Mouse (Mus musculus): Measurements from ENCODE around the gene Tent4a. TPM values are rescaled to one million over a fixed set of nuclear protein-coding genes. Genes with fewer than 3 reads are reported as not detected.

Tent4a gene
- polyA plus RNA-seq, 1 experiment from 2014 or later, result 4.9 TPM

DNA sequence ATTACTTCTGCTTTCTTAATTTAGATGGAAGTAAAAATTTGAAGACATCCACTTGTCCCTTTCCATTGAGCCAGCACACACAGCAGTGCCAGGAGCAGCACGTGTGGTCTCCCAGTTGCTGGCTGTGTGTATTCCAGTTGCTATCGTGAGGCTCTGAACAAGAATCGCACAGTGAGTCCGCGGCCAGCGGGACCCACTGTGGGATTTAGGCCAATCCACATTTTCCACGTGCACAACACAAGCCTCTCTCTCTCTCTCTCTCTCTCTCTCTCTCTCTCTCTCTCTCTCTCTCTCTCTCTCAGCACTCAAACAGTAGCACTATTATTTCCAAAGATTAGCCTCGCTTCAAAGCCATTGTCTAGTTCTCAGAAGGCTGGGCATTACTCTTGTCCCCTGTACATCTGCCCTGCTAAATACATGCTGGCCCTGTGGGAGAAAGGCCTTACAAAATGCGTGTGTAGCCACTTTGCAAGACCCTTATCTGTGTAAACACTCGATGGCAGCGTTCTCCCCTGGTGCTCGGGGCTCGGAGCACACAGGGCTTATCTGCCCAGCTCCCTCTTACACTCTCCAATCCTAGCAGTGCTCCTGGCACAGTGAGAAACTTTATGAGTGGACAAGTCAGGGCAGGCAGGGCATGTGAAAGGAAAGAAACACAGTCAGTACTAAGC, 25.0 kb upstream of the Tent4a start:
- H3K4me1 ChIP-seq, result peaks cover 11% of the 10 kb centered on the region
- no peak overlapping the region for H3K27ac ChIP-seq
- no peak for DNase-seq (ENCODE audit: extremely low spot score, low spot score)
- no peak overlapping the region for H3K4me3 ChIP-seq
- WGBS, result 66% methylated on average over 13 of the region's 13 CpGs
- no peaks in the 10 kb centered on the region for H3K27me3 ChIP-seq (ENCODE audit: poor library complexity, severe bottlenecking)
- H3K36me3 ChIP-seq (replicated peaks), result no peaks in the 10 kb centered on the region
- no peaks in the 10 kb centered on the region for H3K9me3 ChIP-seq

- Histone ChIP-seq H3K27me3 (ENCODE audit: poor library complexity, severe bottlenecking) (no peaks in the 10 kb centered on the region), H3K4me1 (peaks cover 11% of the 10 kb centered on the region), H3K36me3 (replicated peaks) (no peaks in the 10 kb centered on the region), H3K27ac (no peak overlapping the region), H3K9me3 (no peaks in the 10 kb centered on the region), H3K4me3 (no peak overlapping the region)
- no peak for DNase-seq (ENCODE audit: extremely low spot score, low spot score)
- WGBS, result 84% methylated on average over 6 of the region's 6 CpGs
Measured at GRCm38 (mm10) chr13:69558098-69558660, 23.8 kb upstream of the Tent4a start.

- H3K9me3 ChIP-seq, result no peaks in the 10 kb centered on the region
- no peaks in the 10 kb centered on the region for H3K36me3 ChIP-seq (replicated peaks)
- peaks cover 11% of the 10 kb centered on the region for H3K4me1 ChIP-seq
- no peak overlapping the region for H3K4me3 ChIP-seq
- no peak for DNase-seq (ENCODE audit: extremely low spot score, low spot score)
- H3K27ac ChIP-seq, result no peak overlapping the region
- H3K27me3 ChIP-seq (ENCODE audit: poor library complexity, severe bottlenecking), result no peaks in the 10 kb centered on the region
Measured at GRCm38 (mm10) chr13:69556728-69557127, 22.3 kb upstream of the Tent4a start.

- Histone ChIP-seq H3K36me3 (replicated peaks) (no peaks in the 10 kb centered on the region), H3K9me3 (no peaks in the 10 kb centered on the region), H3K27ac (no peak overlapping the region), H3K4me3 (no peak overlapping the region), H3K4me1 (peaks cover 11% of the 10 kb centered on the region), H3K27me3 (ENCODE audit: poor library complexity, severe bottlenecking) (no peaks in the 10 kb centered on the region)
- DNase-seq (ENCODE audit: extremely low spot score, low spot score), result no peak
- WGBS, result 82% methylated on average over 6 of the region's 6 CpGs
Measured at GRCm38 (mm10) chr13:69555957-69556482, 21.6 kb upstream of the Tent4a start.

GRCm38 (mm10) chr13:69555045-69555444, 20.6 kb upstream of the Tent4a start:
- 31% methylated on average over 8 of the region's 8 CpGs for WGBS
- H3K4me1 ChIP-seq, result peaks cover 11% of the 10 kb centered on the region
- no peak for DNase-seq (ENCODE audit: extremely low spot score, low spot score)

DNA sequence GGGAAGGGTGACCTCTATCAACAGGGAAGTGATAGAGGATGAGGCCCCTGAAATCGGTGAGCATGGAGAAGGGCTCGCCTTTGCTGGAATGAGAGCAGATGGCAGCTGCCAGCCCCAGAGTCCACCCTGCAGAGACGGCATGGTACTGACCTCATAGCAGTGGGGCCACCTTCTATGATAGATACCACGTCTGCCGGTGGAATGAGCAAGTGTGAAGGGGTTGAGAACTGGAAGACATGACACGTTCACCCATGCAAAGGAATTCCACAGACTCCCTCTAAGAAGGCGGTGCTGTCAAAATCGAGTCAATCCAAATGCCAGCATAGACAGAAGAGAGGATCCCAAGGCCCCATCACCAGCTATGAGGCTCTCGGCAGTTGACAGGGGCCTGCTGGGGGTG, 19.8 kb upstream of the Tent4a start:
- H3K27ac ChIP-seq, result no peak overlapping the region
- H3K27me3 ChIP-seq (ENCODE audit: poor library complexity, severe bottlenecking), result no peaks in the 10 kb centered on the region
- H3K4me3 ChIP-seq, result no peak overlapping the region
- no peaks in the 10 kb centered on the region for H3K36me3 ChIP-seq (replicated peaks)
- DNase-seq (ENCODE audit: extremely low spot score, low spot score), result no peak
- H3K9me3 ChIP-seq, result no peaks in the 10 kb centered on the region
- peaks cover 6% of the 10 kb centered on the region for H3K4me1 ChIP-seq
- 83% methylated on average over 9 of the region's 9 CpGs for WGBS

More at GRCm38 (mm10) chr13:69555045-69555444, 20.6 kb upstream of the Tent4a start:
- Histone ChIP-seq H3K27ac (no peak overlapping the region), H3K9me3 (no peaks in the 10 kb centered on the region), H3K4me3 (no peak overlapping the region), H3K27me3 (ENCODE audit: poor library complexity, severe bottlenecking) (no peaks in the 10 kb centered on the region), H3K36me3 (replicated peaks) (no peaks in the 10 kb centered on the region)

- peak; percentile 52 for DNase-seq (ENCODE audit: extremely low spot score, low spot score)
- H3K27me3 ChIP-seq (ENCODE audit: poor library complexity, severe bottlenecking), result no peaks in the 10 kb centered on the region
- H3K36me3 ChIP-seq (replicated peaks), result no peaks in the 10 kb centered on the region
- H3K9me3 ChIP-seq, result no peaks in the 10 kb centered on the region
- WGBS, result 29% methylated on average over 5 of the region's 5 CpGs
- no peak overlapping the region for H3K4me3 ChIP-seq
- 0 out of 2 replicates have a peak, but pooled peaks cover 3% of the 10 kb centered on the region for H3K4me1 ChIP-seq
- H3K27ac ChIP-seq, result no peak overlapping the region
Measured at GRCm38 (mm10) chr13:69553024-69553423, 18.6 kb upstream of the Tent4a start.

DNA sequence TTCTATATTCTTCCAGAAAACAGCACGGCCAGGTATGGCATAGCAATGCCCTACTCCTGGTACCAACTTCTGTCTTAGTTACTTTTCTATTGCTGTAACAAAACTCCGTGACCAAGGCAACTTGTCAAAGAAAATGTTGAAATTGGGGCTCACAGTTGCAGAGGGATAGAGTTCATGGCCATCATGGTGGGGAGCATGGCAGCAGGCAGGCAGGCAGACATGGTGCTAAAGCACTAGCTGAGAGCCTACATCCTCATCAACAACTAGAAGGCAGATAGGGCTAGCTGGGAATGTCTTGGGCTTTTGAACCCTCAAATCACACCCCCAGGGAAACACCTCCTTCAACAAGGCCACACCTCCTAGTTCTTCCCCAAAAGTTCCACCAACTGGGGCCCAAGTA, 16.4 kb upstream of the Tent4a start:
- H3K27me3 ChIP-seq (ENCODE audit: poor library complexity, severe bottlenecking), result no peaks in the 10 kb centered on the region
- 0 out of 2 replicates have a peak, but pooled peaks cover 3% of the 10 kb centered on the region for H3K4me1 ChIP-seq
- H3K36me3 ChIP-seq (replicated peaks), result no peaks in the 10 kb centered on the region
- WGBS, result 82% methylated on average over 2 of the region's 2 CpGs
- no peak overlapping the region for H3K4me3 ChIP-seq
- no peaks in the 10 kb centered on the region for H3K9me3 ChIP-seq
- DNase-seq (ENCODE audit: extremely low spot score, low spot score), result no peak
- H3K27ac ChIP-seq, result no peak overlapping the region

- no peak overlapping the region for H3K27ac ChIP-seq
- H3K36me3 ChIP-seq (replicated peaks), result no peaks in the 10 kb centered on the region
- no peak overlapping the region for H3K4me3 ChIP-seq
- no peaks in the 10 kb centered on the region for H3K9me3 ChIP-seq
- H3K4me1 ChIP-seq, result 0 out of 2 replicates have a peak, but pooled peaks cover under 1% of the 10 kb centered on the region
- WGBS, result 53% methylated on average over 8 of the region's 8 CpGs
- 0 out of 2 replicates have a peak, but pooled peaks cover 4% of the 10 kb centered on the region for H3K27me3 ChIP-seq (ENCODE audit: poor library complexity, severe bottlenecking)
- DNase-seq (ENCODE audit: extremely low spot score, low spot score), result no peak
Measured at GRCm38 (mm10) chr13:69549980-69550379, 15.6 kb upstream of the Tent4a start.

DNA sequence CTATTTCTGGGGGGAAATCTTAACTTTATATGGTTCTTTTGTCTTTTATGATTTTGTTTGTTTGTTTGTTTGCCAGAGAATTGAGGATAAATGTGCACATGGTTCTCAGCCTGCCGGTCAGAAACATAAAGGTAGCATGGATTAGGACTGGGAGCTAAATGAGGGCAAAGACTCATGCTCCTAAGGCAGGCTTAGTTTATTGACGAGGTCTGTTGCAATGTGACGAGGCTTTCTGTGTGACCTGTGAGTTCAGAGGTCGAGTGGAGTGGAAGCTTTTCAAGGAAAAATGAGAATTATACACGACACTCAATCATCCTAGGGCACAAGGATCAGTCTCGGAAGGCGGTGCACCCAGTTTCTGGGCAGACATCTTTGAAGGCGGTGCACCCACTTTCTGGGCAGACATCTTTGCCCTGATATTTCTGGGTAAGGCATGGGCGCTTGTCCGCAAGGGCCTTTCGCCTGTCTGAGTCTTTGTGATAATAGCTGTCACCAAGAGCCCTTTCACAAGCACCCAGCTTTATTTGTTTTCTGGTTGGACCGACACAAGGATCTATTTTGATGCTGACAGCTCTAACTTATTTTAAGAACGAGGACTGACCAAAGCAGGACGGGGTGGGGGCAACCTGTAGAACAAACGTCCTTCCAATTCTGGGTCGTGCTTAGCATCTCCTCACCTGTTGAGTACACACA, 13.2 kb upstream of the Tent4a start:
- H3K9me3 ChIP-seq, result no peaks in the 10 kb centered on the region
- peaks cover 24% of the 10 kb centered on the region for H3K27me3 ChIP-seq (ENCODE audit: poor library complexity, severe bottlenecking)
- no peak for DNase-seq (ENCODE audit: extremely low spot score, low spot score)
- H3K36me3 ChIP-seq (replicated peaks), result no peaks in the 10 kb centered on the region
- H3K4me1 ChIP-seq, result peaks cover 16% of the 10 kb centered on the region
- WGBS, result 78% methylated on average over 16 of the region's 16 CpGs
- H3K4me3 ChIP-seq, result no peak overlapping the region
- H3K27ac ChIP-seq, result no peak overlapping the region

- DNase-seq (ENCODE audit: extremely low spot score, low spot score), result peak; percentile 71
- WGBS, result 21% methylated on average over 3 of the region's 3 CpGs
Measured at GRCm38 (mm10) chr13:69545019-69545418, 10.6 kb upstream of the Tent4a start.

DNA sequence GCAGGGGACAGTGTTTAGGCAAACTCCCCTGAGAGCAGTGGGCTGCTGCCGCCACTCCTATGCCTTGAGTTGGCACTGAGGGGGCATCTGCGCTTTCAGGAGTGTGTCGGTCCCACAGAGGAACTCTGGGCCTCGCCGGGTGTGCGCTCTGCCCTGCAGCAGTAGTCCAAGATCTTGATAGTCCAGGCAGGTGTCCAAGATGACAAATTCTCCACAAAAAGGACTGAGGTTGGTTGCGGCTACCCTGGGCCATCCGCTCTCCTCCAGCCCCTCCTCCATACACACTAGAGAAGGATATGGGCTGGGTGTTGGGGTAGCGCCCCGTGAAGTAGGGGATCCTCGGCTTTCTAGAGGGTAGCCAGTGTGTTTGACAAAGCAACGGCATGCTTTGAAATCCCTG, 9.2 kb upstream of the Tent4a start:
- Histone ChIP-seq H3K9me3 (no peaks in the 10 kb centered on the region), H3K27ac (no peak overlapping the region), H3K4me1 (peaks cover 39% of the 10 kb centered on the region), H3K27me3 (ENCODE audit: poor library complexity, severe bottlenecking) (peaks cover 27% of the 10 kb centered on the region), H3K4me3 (no peak overlapping the region), H3K36me3 (replicated peaks) (no peaks in the 10 kb centered on the region)
- WGBS, result 51% methylated on average over 12 of the region's 12 CpGs
- no peak for DNase-seq (ENCODE audit: extremely low spot score, low spot score)

More at GRCm38 (mm10) chr13:69545019-69545418, 10.6 kb upstream of the Tent4a start:
- H3K9me3 ChIP-seq, result no peaks in the 10 kb centered on the region
- no peak overlapping the region for H3K4me3 ChIP-seq
- no peak overlapping the region for H3K27ac ChIP-seq
- H3K36me3 ChIP-seq (replicated peaks), result no peaks in the 10 kb centered on the region
- peaks cover 24% of the 10 kb centered on the region for H3K27me3 ChIP-seq (ENCODE audit: poor library complexity, severe bottlenecking)
- peaks cover 25% of the 10 kb centered on the region for H3K4me1 ChIP-seq
